Mouse (Mus musculus) stomach, embryonic 16.5 days (tissue): ENCODE results near the gene Myl12a. TPM values are rescaled to one million over a fixed set of nuclear protein-coding genes. Genes with fewer than 3 reads are reported as not detected.

Source experiments
- ATAC-seq: fragments of 200-750 bp; cut with Nextera tagmentation; 2 replicates; pipeline ENCODE4 v1.8.0; 2017; ENCODE audit warnings: moderate number of reproducible peaks, moderate TSS enrichment; ENCODE audit not compliant: insufficient read depth, low FRiP score
- H3K27ac ChIP-seq: fragments of 300-500 bp; sonication (generic); 2 replicates; pipeline ENCODE4 v1.5.1; 2014; ENCODE audit warnings: low read length
- H3K27me3 ChIP-seq: fragments of 300-500 bp; sonication (generic); 2 replicates; pipeline ENCODE4 v1.6.1; 2014; ENCODE audit warnings: low read length, control low read depth, mixed read lengths; ENCODE audit not compliant: control insufficient read depth, insufficient read depth
- H3K36me3 ChIP-seq: fragments of 300-500 bp; sonication (generic); 2 replicates; pipeline ENCODE4 v1.6.1; 2014; ENCODE audit warnings: low read length; ENCODE audit not compliant: control insufficient read depth, insufficient read depth
- H3K4me1 ChIP-seq: fragments of 300-500 bp; sonication (generic); 2 replicates; pipeline ENCODE4 v1.6.1; 2014; ENCODE audit warnings: low read length, control low read depth, mixed read lengths; ENCODE audit not compliant: control insufficient read depth, insufficient read depth
- H3K4me2 ChIP-seq: fragments of 300-500 bp; sonication (generic); 2 replicates; pipeline ENCODE4 v1.6.1; 2014; ENCODE audit warnings: low read depth, low read length, mixed read lengths
- H3K4me3 ChIP-seq: fragments of 300-500 bp; sonication (generic); replicated peaks from 2 replicates; pipeline ENCODE4 v1.5.1; 2014; ENCODE audit warnings: mild to moderate bottlenecking, low read length
- H3K9ac ChIP-seq: fragments of 300-500 bp; sonication (generic); 2 replicates; pipeline ENCODE4 v1.6.1; 2014; ENCODE audit warnings: low read length
- H3K9me3 ChIP-seq: fragments of 300-500 bp; sonication (generic); replicated peaks from 2 replicates; pipeline ENCODE4 v1.6.1; 2016; ENCODE audit warnings: low read length, control low read depth; ENCODE audit not compliant: control insufficient read depth
- WGBS: fragments of 180-500 bp; shearing (Covaris S2); extraction: QIAGEN DNeasy Blood & Tissue Kit; methylation state at CpG from one replicate; pipeline ENCODE4 v1.1.7; 2014; 5-methylcytosine and 5-hydroxymethylcytosine counted together
- polyA plus RNA-seq: library from polyadenylated mRNA; unstranded; fragments of >200 nt; fragmentation: Nextera tagmentation; extraction: Ambion mirVana; gene quantifications from 2 replicates; pipeline ENCODE4 v1.2.1, GENCODE M21; 2015

Myl12a gene
- polyA plus RNA-seq, 1 experiment from 2014 or later, result 584 TPM

- no peaks in the 10 kb centered on the region for H3K36me3 ChIP-seq
- H3K4me3 ChIP-seq, result no peak overlapping the region
- no peaks in the 10 kb centered on the region for H3K9me3 ChIP-seq
- H3K9ac ChIP-seq, result no peak overlapping the region
- WGBS, result 54% methylated on average over 7 of the region's 7 CpGs
- no peak overlapping the region for H3K27ac ChIP-seq
- H3K4me1 ChIP-seq, result no peaks in the 10 kb centered on the region
- no peak for ATAC-seq
- H3K4me2 ChIP-seq, result no peak overlapping the region
- H3K27me3 ChIP-seq, result no peaks in the 10 kb centered on the region
These were observed 53.5 kb downstream of the Myl12a start for GRCm38 (mm10) chr17:70949171-70949570.

- Histone ChIP-seq H3K27ac (no peak overlapping the region), H3K4me3 (no peak overlapping the region), H3K9me3 (no peaks in the 10 kb centered on the region), H3K36me3 (no peaks in the 10 kb centered on the region), H3K9ac (no peak overlapping the region), H3K27me3 (no peaks in the 10 kb centered on the region), H3K4me1 (no peaks in the 10 kb centered on the region), H3K4me2 (no peak overlapping the region)
- ATAC-seq, result no peak
- 43% methylated on average over 8 of the region's 8 CpGs for WGBS
These were observed 54.0 kb downstream of the Myl12a start for GRCm38 (mm10) chr17:70948721-70949120.

- Histone ChIP-seq H3K4me3 (no peak overlapping the region), H3K4me2 (no peak overlapping the region), H3K27ac (no peak overlapping the region), H3K4me1 (no peaks in the 10 kb centered on the region), H3K9me3 (no peaks in the 10 kb centered on the region), H3K9ac (no peak overlapping the region), H3K36me3 (no peaks in the 10 kb centered on the region), H3K27me3 (no peaks in the 10 kb centered on the region)
- 83% methylated on average over 4 of the region's 4 CpGs for WGBS
- no peak for ATAC-seq
These were observed 58.9 kb downstream of the Myl12a start for GRCm38 (mm10) chr17:70943779-70944178.

Other genes starting within 250 kb of the Myl12a start
- gene Tgif1, start 149.3 kb downstream of the Myl12a start, polyA plus RNA-seq, result 56.5 and 60.1 TPM in 2 replicates
- gene Myom1, start 245 bp downstream of the Myl12a start, polyA plus RNA-seq, result 15.7 and 21.1 TPM in 2 replicates
- 27.6 and 28.8 TPM in 2 replicates for gene Lpin2, start 179.7 kb upstream of the Myl12a start, polyA plus RNA-seq